ENCODE assay signal across 8 mouse cellular contexts in the genomic region with DNA sequence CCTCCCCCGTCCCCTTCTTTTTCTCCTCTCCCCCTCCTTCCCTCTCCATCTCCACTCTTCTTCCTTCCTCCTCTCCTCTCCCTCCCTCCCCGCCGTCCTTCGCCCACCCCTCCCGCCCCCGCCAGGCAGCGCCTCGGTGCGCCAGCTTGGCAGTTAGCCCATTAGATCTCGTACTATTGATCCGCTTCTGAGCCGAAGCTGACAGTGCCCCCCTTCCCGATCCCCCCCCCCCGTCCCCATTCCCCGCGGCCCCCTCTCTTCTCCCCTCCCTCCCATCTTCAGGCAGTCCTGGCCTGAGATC.
A peak's percentile ranks its signal among the peaks of the same experiment; 100 is the strongest.
DNase-seq lines count a peak whose midpoint lies in the region; ATAC-seq and TF ChIP-seq lines count a peak whose summit lies in the region.

No protein-coding gene starts in this region.

- H3K27ac ChIP-seq in heart, embryonic 14.5 days (replicated peaks in 1 of 2; ENCODE audit: control insufficient read depth in 1 of 2, insufficient read depth in 1 of 2, low read depth in 2 of 2, low read length in 2 of 2) = peak overlapping the region; percentile 51 to 52; a peak in 2 of 4 replicates
- H3K27ac ChIP-seq in forebrain, embryonic 10.5 days = peak overlapping the region; percentile 77
- H3K27ac ChIP-seq in liver, embryonic 12.5 days = no peak overlapping the region

- ATAC-seq in heart, embryonic 14.5 days (ENCODE audit: insufficient number of reproducible peaks, insufficient read depth, low FRiP score, low read depth) = no peak
- ATAC-seq in liver, embryonic 12.5 days = no peak

- H3K4me2 ChIP-seq in heart, embryonic 14.5 days (ENCODE audit: low read length) = peak overlapping the region; percentile 79
- peak overlapping the region; percentile 69 for H3K4me2 ChIP-seq in liver, embryonic 12.5 days

- peak overlapping the region; percentile 53 to 54 for H3K4me3 ChIP-seq in heart, embryonic 14.5 days (ENCODE audit: control insufficient read depth in 1 of 2, insufficient read depth in 1 of 2, low read depth in 1 of 2, low read length in 2 of 2)
- H3K4me3 ChIP-seq in E14TG2a.4 (replicated peaks; ENCODE audit: low read length) = peak overlapping the region; percentile 79
- peak overlapping the region; percentile 68 for H3K4me3 ChIP-seq in forebrain, embryonic 10.5 days
- H3K4me3 ChIP-seq in liver, embryonic 12.5 days = peak overlapping the region; percentile 47

- WGBS in heart, embryonic 14.5 days = 2% methylated on average over 16 of the region's 16 CpGs
- WGBS in forebrain, embryonic 10.5 days = 5% methylated on average over 16 of the region's 16 CpGs
- WGBS in liver, embryonic 12.5 days (ENCODE audit: insufficient replicate concordance) = 2% methylated on average over 16 of the region's 16 CpGs

- H3K27me3 ChIP-seq in heart, embryonic 14.5 days (ENCODE audit: control insufficient read depth, insufficient read depth, low read length) = peaks cover 49% of the 10 kb centered on the region
- peaks cover 71% of the 10 kb centered on the region for H3K27me3 ChIP-seq in E14TG2a.4 (ENCODE audit: insufficient read depth, low read length)
- peaks cover 100% of the 10 kb centered on the region for H3K27me3 ChIP-seq in forebrain, embryonic 10.5 days (ENCODE audit: poor library complexity, severe bottlenecking)
- H3K27me3 ChIP-seq in liver, embryonic 12.5 days (replicated peaks) = peaks cover 100% of the 10 kb centered on the region

- H3K9ac ChIP-seq in heart, embryonic 14.5 days (ENCODE audit: low read length) = peak overlapping the region; percentile 72
- H3K9ac ChIP-seq in liver, embryonic 12.5 days = 0 out of 2 replicates have a peak overlapping the region, but pooled peaks have one; percentile 7

- DNase-seq in heart, adult 9 months (ENCODE audit: low spot score in 2 of 2) = no peak
- DNase-seq in forebrain, embryonic 10.5 days (ENCODE audit: extremely low spot score, low spot score) = no peak
- DNase-seq in frontal cortex, postnatal 10 days (ENCODE audit: low spot score in 2 of 2) = no peak
- no peak for DNase-seq in T-cell, adult 2 months (ENCODE audit: low spot score)
- DNase-seq in gastrocnemius, postnatal 10 days = no peak

- H3K4me1 ChIP-seq in heart, embryonic 14.5 days (ENCODE audit: control insufficient read depth in 2 of 2, insufficient read depth in 2 of 2, low read length in 2 of 2) = peaks cover 19 to 32% of the 10 kb centered on the region in 2 experiments
- peaks cover 59% of the 10 kb centered on the region for H3K4me1 ChIP-seq in E14TG2a.4 (replicated peaks; ENCODE audit: low read depth, low read length)
- H3K4me1 ChIP-seq in forebrain, embryonic 10.5 days = peaks cover 53% of the 10 kb centered on the region
- 0 out of 2 replicates have a peak, but pooled peaks cover 10% of the 10 kb centered on the region for H3K4me1 ChIP-seq in liver, embryonic 12.5 days

- no peak for TF ChIP-seq CTCF in E14TG2a.4 (conservative IDR thresholded peaks at IDR 0.05; ENCODE audit: low read length)

- H3K36me3 ChIP-seq in heart, embryonic 14.5 days (ENCODE audit: control insufficient read depth, insufficient read depth, low read length) = no peaks in the 10 kb centered on the region
- no peaks in the 10 kb centered on the region for H3K36me3 ChIP-seq in E14TG2a.4 (ENCODE audit: insufficient read depth, low read length)
- H3K36me3 ChIP-seq in forebrain, embryonic 10.5 days (replicated peaks) = no peaks in the 10 kb centered on the region
- H3K36me3 ChIP-seq in liver, embryonic 12.5 days = no peaks in the 10 kb centered on the region

- H3K9me3 ChIP-seq in heart, embryonic 14.5 days (ENCODE audit: control insufficient read depth, low read length) = no peaks in the 10 kb centered on the region
- H3K9me3 ChIP-seq in E14TG2a.4 (ENCODE audit: low read length) = no peaks in the 10 kb centered on the region
- no peaks in the 10 kb centered on the region for H3K9me3 ChIP-seq in forebrain, embryonic 10.5 days
- H3K9me3 ChIP-seq in liver, embryonic 12.5 days (replicated peaks) = no peaks in the 10 kb centered on the region
